Mouse (Mus musculus): ENCODE data around the gene Serpinh1. TPM values are rescaled to one million over a fixed set of nuclear protein-coding genes. Genes with fewer than 3 reads are reported as not detected.

Gene Serpinh1
- polyA plus RNA-seq, 1 experiment from 2014 or later = 1,619 TPM

- H3K4me3 ChIP-seq = peak overlapping the region; percentile 81
- H3K4me2 ChIP-seq = peak overlapping the region; percentile 92
- WGBS = 63% methylated on average over 9 of the region's 9 CpGs
- H3K27ac ChIP-seq = peak overlapping the region; percentile 99
- peak overlapping the region; percentile 97 for H3K9ac ChIP-seq
- H3K27me3 ChIP-seq = no peaks in the 10 kb centered on the region
- H3K36me3 ChIP-seq = peaks cover 54% of the 10 kb centered on the region
- no peak for ATAC-seq (ENCODE audit: insufficient number of reproducible peaks, insufficient read depth, low FRiP score, low TSS enrichment, low read depth)
- H3K4me1 ChIP-seq = peaks cover 56% of the 10 kb centered on the region
- no peaks in the 10 kb centered on the region for H3K9me3 ChIP-seq
Observed at GRCm38 (mm10) chr7:99349782-99350720, 3.0 kb downstream of the Serpinh1 start.

GRCm38 (mm10) chr7:99348883-99349282 is 4.2 kb downstream of the Serpinh1 start:
- H3K4me2 ChIP-seq = peak overlapping the region; percentile 92
- no peak overlapping the region for H3K27ac ChIP-seq
- ATAC-seq (ENCODE audit: insufficient number of reproducible peaks, insufficient read depth, low FRiP score, low TSS enrichment, low read depth) = no peak
- no peaks in the 10 kb centered on the region for H3K27me3 ChIP-seq
- peak overlapping the region; percentile 3; the same call in 1 of the 2 replicates for H3K4me3 ChIP-seq
- peaks cover 44% of the 10 kb centered on the region for H3K4me1 ChIP-seq
- no peaks in the 10 kb centered on the region for H3K9me3 ChIP-seq
- WGBS = 94% methylated on average over 26 of the region's 26 CpGs
- peak overlapping the region; percentile 40; the same call in 1 of the 2 replicates for H3K9ac ChIP-seq
- peaks cover 66% of the 10 kb centered on the region for H3K36me3 ChIP-seq

- Histone ChIP-seq H3K27me3 (no peaks in the 10 kb centered on the region), H3K27ac (no peak overlapping the region), H3K9ac (no peak overlapping the region), H3K9me3 (no peaks in the 10 kb centered on the region), H3K36me3 (peaks cover 76% of the 10 kb centered on the region), H3K4me2 (no peak overlapping the region), H3K4me3 (no peak overlapping the region), H3K4me1 (peaks cover 36% of the 10 kb centered on the region)
- ATAC-seq (ENCODE audit: insufficient number of reproducible peaks, insufficient read depth, low FRiP score, low TSS enrichment, low read depth) = no peak
- 93% methylated on average over 10 of the region's 10 CpGs for WGBS
Observed at GRCm38 (mm10) chr7:99347268-99347667, 5.8 kb downstream of the Serpinh1 start.

GRCm38 (mm10) chr7:99343577-99343976 is 9.5 kb downstream of the Serpinh1 start:
- ATAC-seq (ENCODE audit: insufficient number of reproducible peaks, insufficient read depth, low FRiP score, low TSS enrichment, low read depth) = no peak
- Histone ChIP-seq H3K27ac (no peak overlapping the region; the same call in 1 of the 2 replicates), H3K4me1 (peaks cover 14% of the 10 kb centered on the region), H3K27me3 (no peaks in the 10 kb centered on the region), H3K4me2 (no peak overlapping the region), H3K4me3 (no peak overlapping the region), H3K9ac (no peak overlapping the region), H3K9me3 (no peaks in the 10 kb centered on the region), H3K36me3 (peaks cover 75% of the 10 kb centered on the region)
- WGBS = 87% methylated on average over 4 of the region's 4 CpGs

GRCm38 (mm10) chr7:99340736-99341135 is 12.3 kb downstream of the Serpinh1 start:
- Histone ChIP-seq H3K27me3 (no peaks in the 10 kb centered on the region), H3K4me1 (peaks cover 7% of the 10 kb centered on the region), H3K4me2 (no peak overlapping the region), H3K9me3 (no peaks in the 10 kb centered on the region), H3K4me3 (no peak overlapping the region), H3K36me3 (peaks cover 46% of the 10 kb centered on the region), H3K27ac (no peak overlapping the region), H3K9ac (no peak overlapping the region)
- 76% methylated on average over 8 of the region's 8 CpGs for WGBS
- no peak for ATAC-seq (ENCODE audit: insufficient number of reproducible peaks, insufficient read depth, low FRiP score, low TSS enrichment, low read depth)

- H3K9ac ChIP-seq = no peak overlapping the region; the same call in 1 of the 2 replicates
- peak; percentile 60; the same call in 1 of the 2 replicates for ATAC-seq (ENCODE audit: insufficient number of reproducible peaks, insufficient read depth, low FRiP score, low TSS enrichment, low read depth)
- no peak overlapping the region for H3K27ac ChIP-seq
Observed at GRCm38 (mm10) chr7:99332774-99333480, 20.1 kb downstream of the Serpinh1 start.

GRCm38 (mm10) chr7:99330012-99330411 is 23.0 kb downstream of the Serpinh1 start:
- peaks cover 9% of the 10 kb centered on the region; the same call in 1 of the 2 replicates for H3K4me1 ChIP-seq
- H3K27ac ChIP-seq = no peak overlapping the region
- no peak overlapping the region for H3K4me2 ChIP-seq
- no peak overlapping the region for H3K9ac ChIP-seq
- WGBS = 80% methylated on average over 5 of the region's 5 CpGs
- no peaks in the 10 kb centered on the region for H3K36me3 ChIP-seq
- peaks cover 8% of the 10 kb centered on the region for H3K27me3 ChIP-seq
- no peaks in the 10 kb centered on the region for H3K9me3 ChIP-seq
- H3K4me3 ChIP-seq = no peak overlapping the region
- no peak for ATAC-seq (ENCODE audit: insufficient number of reproducible peaks, insufficient read depth, low FRiP score, low TSS enrichment, low read depth)

More at GRCm38 (mm10) chr7:99332774-99333480, 20.1 kb downstream of the Serpinh1 start:
- Histone ChIP-seq H3K4me3 (no peak overlapping the region), H3K4me2 (no peak overlapping the region), H3K36me3 (no peaks in the 10 kb centered on the region), H3K9me3 (no peaks in the 10 kb centered on the region), H3K4me1 (0 out of 2 replicates have a peak, but pooled peaks cover 4% of the 10 kb centered on the region), H3K27me3 (no peaks in the 10 kb centered on the region)
- WGBS = 43% methylated on average over 12 of the region's 12 CpGs

- 44% methylated on average over 4 of the region's 4 CpGs for WGBS
- H3K27ac ChIP-seq = no peak overlapping the region
- no peak overlapping the region for H3K4me3 ChIP-seq
- no peaks in the 10 kb centered on the region for H3K9me3 ChIP-seq
- no peak overlapping the region for H3K4me2 ChIP-seq
- H3K9ac ChIP-seq = no peak overlapping the region
- H3K36me3 ChIP-seq = no peaks in the 10 kb centered on the region
- ATAC-seq (ENCODE audit: insufficient number of reproducible peaks, insufficient read depth, low FRiP score, low TSS enrichment, low read depth) = no peak
- H3K4me1 ChIP-seq = peaks cover 13% of the 10 kb centered on the region; the same call in 1 of the 2 replicates
- H3K27me3 ChIP-seq = peaks cover 8% of the 10 kb centered on the region
Observed at GRCm38 (mm10) chr7:99328847-99329246, 24.2 kb downstream of the Serpinh1 start.

- Histone ChIP-seq H3K9me3 (no peaks in the 10 kb centered on the region), H3K9ac (no peak overlapping the region), H3K4me2 (no peak overlapping the region), H3K27me3 (peaks cover 9% of the 10 kb centered on the region), H3K4me3 (no peak overlapping the region), H3K27ac (no peak overlapping the region), H3K36me3 (no peaks in the 10 kb centered on the region), H3K4me1 (peaks cover 9% of the 10 kb centered on the region; the same call in 1 of the 2 replicates)
- WGBS = 69% methylated on average over 6 of the region's 6 CpGs
- no peak for ATAC-seq (ENCODE audit: insufficient number of reproducible peaks, insufficient read depth, low FRiP score, low TSS enrichment, low read depth)
Observed at GRCm38 (mm10) chr7:99326128-99326527, 26.9 kb downstream of the Serpinh1 start.

- H3K4me2 ChIP-seq = no peak overlapping the region
- no peaks in the 10 kb centered on the region for H3K36me3 ChIP-seq
- no peak overlapping the region for H3K27ac ChIP-seq
- H3K27me3 ChIP-seq = peaks cover 12% of the 10 kb centered on the region
- WGBS = 24% methylated on average over 10 of the region's 10 CpGs
- H3K9me3 ChIP-seq = no peaks in the 10 kb centered on the region
- no peak overlapping the region for H3K4me3 ChIP-seq
- ATAC-seq (ENCODE audit: insufficient number of reproducible peaks, insufficient read depth, low FRiP score, low TSS enrichment, low read depth) = no peak
- H3K4me1 ChIP-seq = peaks cover 19% of the 10 kb centered on the region
- no peak overlapping the region for H3K9ac ChIP-seq
Observed at GRCm38 (mm10) chr7:99324810-99325209, 28.2 kb downstream of the Serpinh1 start.

- WGBS = 89% methylated on average over 9 of the region's 9 CpGs
- H3K9ac ChIP-seq = no peak overlapping the region
- H3K4me3 ChIP-seq = no peak overlapping the region
Observed at GRCm38 (mm10) chr7:99323321-99323700, 29.7 kb downstream of the Serpinh1 start.

More at GRCm38 (mm10) chr7:99323321-99323700, 29.7 kb downstream of the Serpinh1 start:
- ATAC-seq (ENCODE audit: insufficient number of reproducible peaks, insufficient read depth, low FRiP score, low TSS enrichment, low read depth) = no peak
- no peaks in the 10 kb centered on the region for H3K36me3 ChIP-seq
- no peak overlapping the region for H3K4me2 ChIP-seq
- H3K9me3 ChIP-seq = no peaks in the 10 kb centered on the region
- H3K27me3 ChIP-seq = peaks cover 12% of the 10 kb centered on the region
- H3K27ac ChIP-seq = no peak overlapping the region
- peaks cover 24% of the 10 kb centered on the region for H3K4me1 ChIP-seq
